Mouse (Mus musculus) thymus, postnatal 0 days (tissue): ENCODE data around the gene Fam129a. TPM values are rescaled to one million over a fixed set of nuclear protein-coding genes. Genes with fewer than 3 reads are reported as not detected.

ENCODE experiments used
- DNase-seq: peaks from one replicate; pipeline ENCODE4 v3.0.0-alpha.2; 2015; ENCODE audit warnings: low spot score
- polyA plus RNA-seq: library from polyadenylated mRNA; unstranded; fragments of >200 nt; fragmentation: Nextera tagmentation; extraction: Ambion mirVana; gene quantifications from 2 replicates; pipeline ENCODE4 v1.2.1, GENCODE M21; 2015

The Fam129a gene
- polyA plus RNA-seq, 1 experiment from 2014 or later: 12.6 TPM

- DNase-seq: no peak
Observed at GRCm38 (mm10) chr1:151661684-151662439, 90.9 kb downstream of the Fam129a start.

GRCm38 (mm10) chr1:151662958-151663357 lies 92.0 kb downstream of the Fam129a start:
- no peak for DNase-seq

GRCm38 (mm10) chr1:151664384-151664783 lies 93.4 kb downstream of the Fam129a start:
- no peak for DNase-seq

GRCm38 (mm10) chr1:151664837-151665431 lies 93.9 kb downstream of the Fam129a start:
- no peak for DNase-seq

DNA sequence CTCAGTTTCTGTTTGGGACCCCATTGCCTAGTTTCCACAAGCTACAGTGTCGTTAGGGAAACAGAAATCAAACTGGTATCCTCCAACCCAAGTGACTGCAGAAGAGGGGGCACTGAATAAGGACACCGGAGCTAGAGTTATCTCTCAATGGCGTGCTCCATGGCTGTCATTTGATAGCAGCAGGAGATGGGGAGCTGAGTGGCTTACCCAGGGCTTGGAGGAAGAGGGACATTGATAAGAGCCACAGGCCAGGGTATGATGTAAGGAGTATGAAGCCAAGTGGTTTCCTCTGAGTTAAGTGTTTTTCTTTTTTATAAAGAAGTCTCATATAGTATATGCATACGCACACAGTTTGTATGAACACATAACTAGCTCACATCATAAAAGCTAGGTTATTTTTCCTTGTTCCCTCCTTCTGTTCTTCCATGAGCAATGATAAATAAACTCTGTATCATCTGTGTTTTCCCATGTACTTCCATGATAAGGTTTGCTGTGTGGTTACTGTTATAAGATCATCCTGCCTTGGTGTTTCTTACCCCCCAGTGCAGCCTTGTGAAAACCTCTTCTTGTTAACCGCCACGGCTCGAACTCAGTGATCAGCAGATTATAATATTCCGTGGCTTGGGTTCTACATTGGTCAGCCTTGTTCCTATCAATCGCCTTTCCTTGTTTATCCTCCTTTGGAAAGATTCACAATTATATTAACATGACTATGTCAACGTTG lies 96.5 kb downstream of the Fam129a start:
- DNase-seq: no peak

DNA sequence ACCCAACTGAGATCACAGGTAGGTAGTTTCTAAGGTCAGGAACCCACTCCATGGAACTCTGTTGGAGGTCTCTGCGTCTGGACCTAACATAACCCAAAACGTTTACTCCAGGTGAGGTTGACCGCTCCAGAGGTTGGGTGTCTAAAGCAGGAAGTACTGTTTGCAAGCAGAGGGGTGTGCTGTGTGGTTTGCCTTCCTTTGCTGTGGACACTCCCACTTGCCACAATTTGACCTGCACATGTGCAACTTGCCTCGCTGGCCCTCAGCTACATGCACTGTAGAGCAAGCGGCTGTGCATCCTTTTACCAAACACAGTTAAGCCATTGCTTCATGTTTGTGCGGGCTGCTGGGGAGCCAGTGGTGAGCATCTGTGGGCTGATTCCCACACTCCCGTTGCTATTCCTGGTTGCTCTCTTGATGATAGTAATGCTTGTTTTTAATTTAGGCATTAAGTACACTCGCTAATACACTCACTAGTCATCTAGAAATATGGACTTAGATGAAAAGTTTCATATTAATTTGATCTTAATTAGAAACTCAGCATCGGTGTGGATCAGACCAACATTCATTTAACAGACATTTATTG lies 99.1 kb downstream of the Fam129a start:
- DNase-seq: no peak

- no peak for DNase-seq
Observed at GRCm38 (mm10) chr1:151675684-151676083, 104.7 kb downstream of the Fam129a start.

DNA sequence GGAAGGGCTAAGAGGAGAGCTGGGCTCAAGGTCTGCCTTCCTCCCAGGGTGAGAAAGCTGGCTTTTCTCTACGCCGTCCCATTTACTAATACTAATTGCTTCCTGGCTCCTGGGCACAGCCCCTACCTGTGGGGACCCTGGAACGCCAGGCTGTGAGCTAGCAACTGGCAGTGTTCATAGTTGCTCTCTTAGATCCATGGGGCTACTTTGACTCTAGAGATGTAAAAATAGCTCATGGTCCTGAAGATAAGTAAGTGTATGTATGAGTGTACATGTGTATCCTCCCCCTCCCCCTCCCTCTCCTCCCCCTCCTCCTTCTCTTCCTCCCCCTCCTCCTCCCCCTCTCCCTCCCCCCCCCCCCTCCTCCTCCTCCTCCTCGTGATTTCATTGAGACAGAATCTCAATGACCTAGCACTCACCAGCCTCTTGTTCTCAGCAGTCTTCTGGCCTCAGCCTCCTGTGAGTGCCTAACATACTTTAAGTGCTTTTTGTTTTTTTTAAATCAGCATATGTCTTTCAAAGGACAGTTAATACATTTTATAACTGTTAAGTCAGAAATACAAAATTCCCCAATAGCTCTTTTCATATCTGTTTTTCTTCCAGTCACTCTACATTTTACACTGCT lies 106.3 kb downstream of the Fam129a start:
- no peak for DNase-seq

- no peak for DNase-seq
Observed at GRCm38 (mm10) chr1:151677975-151678374, 107.0 kb downstream of the Fam129a start.

- DNase-seq: no peak
Observed at GRCm38 (mm10) chr1:151679153-151679552, 108.2 kb downstream of the Fam129a start.

DNA sequence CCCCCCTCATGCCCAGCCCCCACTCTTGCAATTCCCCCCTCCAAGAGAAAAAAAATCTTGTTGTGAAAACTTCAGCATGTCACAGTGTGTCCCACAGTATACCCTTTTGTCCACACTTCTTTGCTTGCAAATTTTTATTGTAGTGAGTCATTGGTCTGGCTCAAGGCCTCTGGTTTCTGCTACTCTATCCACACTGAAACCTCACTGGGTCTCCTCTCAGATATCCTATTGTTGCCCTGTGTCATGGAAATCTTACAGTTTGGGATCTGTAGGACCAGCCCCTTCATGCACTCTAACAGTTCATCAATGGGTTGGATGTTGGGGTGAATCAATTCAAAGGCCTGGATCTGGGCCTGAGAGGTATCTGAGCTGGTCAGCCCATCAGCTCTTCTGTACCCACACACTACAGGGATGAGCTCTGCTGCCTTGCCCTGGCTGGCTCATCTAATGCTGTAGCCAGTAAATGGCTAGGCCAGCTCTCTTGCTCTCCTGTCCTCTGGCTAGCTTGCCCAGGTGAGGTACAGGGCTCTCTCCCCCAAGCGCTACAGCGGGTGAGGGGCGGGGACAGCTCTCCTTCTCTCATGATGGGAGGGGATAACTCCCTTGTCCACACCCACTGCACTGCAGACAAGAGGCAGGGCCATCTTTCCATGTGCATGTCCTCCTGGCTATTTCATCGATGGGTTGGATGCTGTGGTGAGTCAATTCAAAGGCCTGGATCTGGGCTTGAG lies 109.1 kb downstream of the Fam129a start:
- DNase-seq: no peak

GRCm38 (mm10) chr1:151680971-151681370 lies 110.0 kb downstream of the Fam129a start:
- DNase-seq: no peak

GRCm38 (mm10) chr1:151682896-151683295 lies 111.9 kb downstream of the Fam129a start:
- peak; percentile 19 for DNase-seq

DNA sequence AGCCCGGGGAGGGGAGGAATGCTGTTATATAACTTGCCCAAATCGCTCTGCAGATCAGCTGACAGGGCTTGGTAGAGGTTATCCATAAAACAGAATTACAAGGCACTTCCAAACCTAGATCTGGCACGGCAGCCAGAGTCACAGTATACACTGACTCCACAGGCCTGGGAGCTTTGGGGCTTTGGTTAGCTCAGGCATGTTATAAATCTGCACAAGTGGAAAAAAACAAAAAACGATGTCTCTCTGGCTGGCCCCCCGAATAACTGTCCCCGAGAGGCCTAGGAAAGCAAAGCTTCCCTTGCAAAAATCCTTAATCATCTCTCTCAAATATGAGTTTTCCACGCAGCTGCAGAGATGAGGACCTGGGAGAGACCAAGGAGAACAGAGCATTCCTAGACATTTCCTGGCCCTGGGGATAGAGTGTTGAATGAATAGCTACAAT lies 113.5 kb downstream of the Fam129a start:
- no peak for DNase-seq

DNA sequence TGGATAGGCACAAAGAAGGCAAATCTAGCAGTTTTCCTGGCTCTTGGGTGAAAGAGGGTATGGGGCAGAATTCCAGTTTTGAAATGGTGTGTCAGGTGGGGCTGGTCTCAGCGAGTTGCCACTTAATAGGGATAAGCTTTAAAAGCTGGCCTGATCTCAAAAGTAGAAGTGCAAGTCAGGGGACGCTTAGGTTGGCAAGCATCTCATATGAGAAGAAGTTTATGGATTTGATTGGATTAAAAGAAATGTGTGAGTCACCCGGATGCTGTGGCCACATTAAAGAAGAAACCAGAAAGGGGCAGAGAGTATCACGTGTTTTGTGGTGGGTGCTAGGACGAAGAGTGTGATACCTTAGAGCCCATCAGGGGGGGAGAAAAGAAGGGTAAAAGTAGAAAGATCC lies 114.0 kb downstream of the Fam129a start:
- DNase-seq: peak; percentile 27

DNA sequence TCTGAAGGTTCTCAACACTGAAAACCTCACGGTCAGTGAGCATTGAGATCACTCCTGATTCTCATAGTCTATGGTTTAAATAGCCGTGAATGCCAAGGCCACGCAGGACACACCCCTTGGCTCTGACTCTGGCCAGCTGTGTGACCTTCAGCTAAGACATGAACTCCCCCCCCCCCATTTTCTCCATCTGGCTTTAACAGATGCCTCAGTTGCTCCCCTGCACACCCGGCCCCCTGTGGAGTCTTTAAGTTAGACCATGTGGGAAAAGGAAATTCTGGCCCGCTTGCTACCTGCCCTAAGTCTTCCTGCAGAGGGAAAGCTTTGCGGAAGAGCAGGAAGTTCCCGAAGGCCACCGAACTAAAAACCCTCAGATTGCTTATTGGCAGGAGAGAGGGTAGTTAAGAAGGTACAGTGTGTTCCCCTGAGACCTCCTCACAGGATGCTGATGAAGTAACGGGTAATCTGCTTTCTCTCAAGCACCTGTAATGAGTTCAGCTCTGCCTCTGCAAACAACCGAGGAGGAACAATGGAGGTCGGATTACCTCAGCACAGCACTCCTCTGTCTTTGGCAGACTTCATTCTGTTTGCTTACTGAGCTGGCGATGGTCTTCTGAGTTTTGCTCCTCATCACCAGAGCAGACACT lies 114.8 kb downstream of the Fam129a start:
- DNase-seq: no peak

GRCm38 (mm10) chr1:151686696-151687095 lies 115.7 kb downstream of the Fam129a start:
- DNase-seq: no peak

GRCm38 (mm10) chr1:151689032-151689431 lies 118.0 kb downstream of the Fam129a start:
- no peak for DNase-seq

GRCm38 (mm10) chr1:151689561-151689960 lies 118.6 kb downstream of the Fam129a start:
- DNase-seq: no peak

DNA sequence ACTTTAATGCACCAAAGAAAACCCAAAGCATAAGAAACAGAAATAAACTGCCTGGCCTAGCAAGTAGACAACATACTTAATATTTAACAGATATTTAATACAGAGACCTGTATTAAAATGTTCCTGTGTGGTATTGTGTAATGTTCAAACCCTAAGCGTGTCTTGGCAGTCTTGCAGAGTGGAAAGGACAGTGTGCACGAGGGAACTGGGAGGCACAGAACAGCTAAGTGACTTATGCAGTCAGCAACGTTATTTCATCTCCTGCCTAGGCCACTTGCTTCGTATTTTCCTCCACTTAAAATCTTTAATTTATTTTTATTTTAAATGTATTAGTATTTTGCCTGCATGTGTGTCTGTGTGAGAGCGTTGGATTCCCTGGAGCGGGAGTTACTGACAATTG lies 119.1 kb downstream of the Fam129a start:
- no peak for DNase-seq
